Mouse (Mus musculus): ENCODE measurements at regions not wholly inside any gene's neighbourhood (a gene's known extent, or its start where the extent isn't known, plus 50 kb on each side); places are given as distances from the start of the nearest gene placed in this dataset.

- Histone ChIP-seq H3K27ac (replicated peaks; ENCODE audit: low read depth, low read length) (no peak overlapping the region), H3K4me2 (ENCODE audit: low read depth, severe bottlenecking) (no peak overlapping the region), H3K27me3 (ENCODE audit: control insufficient read depth, insufficient read depth, low read length) (no peaks in the 10 kb centered on the region), H3K9me3 (ENCODE audit: control insufficient read depth, low read length) (no peaks in the 10 kb centered on the region), H3K4me3 (ENCODE audit: low read depth, low read length) (no peak overlapping the region), H3K36me3 (ENCODE audit: control insufficient read depth, insufficient read depth, low read length) (no peaks in the 10 kb centered on the region), H3K9ac (ENCODE audit: low read length) (no peak overlapping the region), H3K4me1 (ENCODE audit: control insufficient read depth, insufficient read depth, low read length) (no peaks in the 10 kb centered on the region)
- no peak for DNase-seq (ENCODE audit: low spot score)
- WGBS = 86% methylated on average over 4 of the region's 4 CpGs
- ATAC-seq (ENCODE audit: insufficient number of reproducible peaks, low FRiP score, low TSS enrichment, low read depth) = no peak
Measured at GRCm38 (mm10) chr9:30283771-30284148, 143.1 kb upstream of the Snx19 start.

GRCm38 (mm10) chr9:30284562-30285323 is 142.2 kb upstream of the Snx19 start:
- H3K4me2 ChIP-seq (ENCODE audit: low read depth, severe bottlenecking) = no peak overlapping the region
- H3K4me1 ChIP-seq (ENCODE audit: control insufficient read depth, insufficient read depth, low read length) = no peaks in the 10 kb centered on the region
- no peak overlapping the region for H3K9ac ChIP-seq (ENCODE audit: low read length)
- DNase-seq (ENCODE audit: low spot score) = no peak
- no peak overlapping the region for H3K27ac ChIP-seq (replicated peaks; ENCODE audit: low read depth, low read length)
- H3K36me3 ChIP-seq (ENCODE audit: control insufficient read depth, insufficient read depth, low read length) = no peaks in the 10 kb centered on the region
- 23% methylated on average over 16 of the region's 16 CpGs for WGBS
- H3K4me3 ChIP-seq (ENCODE audit: low read depth, low read length) = no peak overlapping the region
- H3K27me3 ChIP-seq (ENCODE audit: control insufficient read depth, insufficient read depth, low read length) = no peaks in the 10 kb centered on the region
- ATAC-seq (ENCODE audit: insufficient number of reproducible peaks, low FRiP score, low TSS enrichment, low read depth) = no peak
- H3K9me3 ChIP-seq (ENCODE audit: control insufficient read depth, low read length) = no peaks in the 10 kb centered on the region

GRCm38 (mm10) chr9:30285324-30285599 is 141.6 kb upstream of the Snx19 start:
- Histone ChIP-seq H3K27me3 (ENCODE audit: control insufficient read depth, insufficient read depth, low read length) (no peaks in the 10 kb centered on the region), H3K4me1 (ENCODE audit: control insufficient read depth, insufficient read depth, low read length) (no peaks in the 10 kb centered on the region), H3K27ac (replicated peaks; ENCODE audit: low read depth, low read length) (no peak overlapping the region), H3K4me2 (ENCODE audit: low read depth, severe bottlenecking) (no peak overlapping the region), H3K9ac (ENCODE audit: low read length) (no peak overlapping the region), H3K9me3 (ENCODE audit: control insufficient read depth, low read length) (no peaks in the 10 kb centered on the region), H3K36me3 (ENCODE audit: control insufficient read depth, insufficient read depth, low read length) (no peaks in the 10 kb centered on the region), H3K4me3 (ENCODE audit: low read depth, low read length) (no peak overlapping the region)
- WGBS = 79% methylated on average over 2 of the region's 2 CpGs
- ATAC-seq (ENCODE audit: insufficient number of reproducible peaks, low FRiP score, low TSS enrichment, low read depth) (no peak), DNase-seq (ENCODE audit: low spot score) (no peak)

DNA sequence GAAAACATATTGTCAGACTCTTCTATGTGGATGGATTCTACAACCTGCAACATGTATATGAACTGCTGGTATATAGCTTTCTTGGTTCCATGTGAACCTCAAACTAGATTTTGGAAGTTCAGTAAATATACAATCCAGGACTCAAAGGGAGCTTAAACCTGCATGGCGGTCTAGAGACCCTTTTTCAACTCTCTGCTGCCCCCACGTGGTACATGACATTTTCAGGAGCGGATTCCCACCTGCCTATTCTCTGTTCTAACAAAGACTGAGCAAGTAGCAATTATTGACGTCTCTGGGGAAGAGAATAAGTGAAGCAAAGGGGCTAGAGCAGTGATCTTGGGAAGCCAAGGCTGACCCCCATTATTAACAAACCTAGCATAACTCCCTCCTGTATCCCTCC is 127.1 kb upstream of the Snx19 start:
- H3K36me3 ChIP-seq (ENCODE audit: control insufficient read depth, insufficient read depth, low read length) = no peaks in the 10 kb centered on the region
- no peak for ATAC-seq (ENCODE audit: insufficient number of reproducible peaks, low FRiP score, low TSS enrichment, low read depth)
- no peak overlapping the region for H3K27ac ChIP-seq (replicated peaks; ENCODE audit: low read depth, low read length)
- WGBS = 10% methylated on average over 4 of the region's 4 CpGs
- H3K4me3 ChIP-seq (ENCODE audit: low read depth, low read length) = no peak overlapping the region
- no peak overlapping the region for H3K9ac ChIP-seq (ENCODE audit: low read length)
- H3K9me3 ChIP-seq (ENCODE audit: control insufficient read depth, low read length) = no peaks in the 10 kb centered on the region
- no peak overlapping the region for H3K4me2 ChIP-seq (ENCODE audit: low read depth, severe bottlenecking)
- no peaks in the 10 kb centered on the region for H3K27me3 ChIP-seq (ENCODE audit: control insufficient read depth, insufficient read depth, low read length)
- DNase-seq (ENCODE audit: low spot score) = peak; percentile 84
- H3K4me1 ChIP-seq (ENCODE audit: control insufficient read depth, insufficient read depth, low read length) = no peaks in the 10 kb centered on the region

- Histone ChIP-seq H3K27me3 (ENCODE audit: control insufficient read depth, insufficient read depth, low read length) (no peaks in the 10 kb centered on the region), H3K4me2 (ENCODE audit: low read depth, severe bottlenecking) (no peak overlapping the region), H3K4me3 (ENCODE audit: low read depth, low read length) (no peak overlapping the region), H3K9ac (ENCODE audit: low read length) (no peak overlapping the region), H3K9me3 (ENCODE audit: control insufficient read depth, low read length) (no peaks in the 10 kb centered on the region), H3K27ac (replicated peaks; ENCODE audit: low read depth, low read length) (no peak overlapping the region), H3K36me3 (ENCODE audit: control insufficient read depth, insufficient read depth, low read length) (no peaks in the 10 kb centered on the region), H3K4me1 (ENCODE audit: control insufficient read depth, insufficient read depth, low read length) (no peaks in the 10 kb centered on the region)
- ATAC-seq (ENCODE audit: insufficient number of reproducible peaks, low FRiP score, low TSS enrichment, low read depth) = no peak
- WGBS = 26% methylated on average over 2 of the region's 2 CpGs
- DNase-seq (ENCODE audit: low spot score) = no peak
Measured at GRCm38 (mm10) chr9:30308281-30308680, 118.6 kb upstream of the Snx19 start.

DNA sequence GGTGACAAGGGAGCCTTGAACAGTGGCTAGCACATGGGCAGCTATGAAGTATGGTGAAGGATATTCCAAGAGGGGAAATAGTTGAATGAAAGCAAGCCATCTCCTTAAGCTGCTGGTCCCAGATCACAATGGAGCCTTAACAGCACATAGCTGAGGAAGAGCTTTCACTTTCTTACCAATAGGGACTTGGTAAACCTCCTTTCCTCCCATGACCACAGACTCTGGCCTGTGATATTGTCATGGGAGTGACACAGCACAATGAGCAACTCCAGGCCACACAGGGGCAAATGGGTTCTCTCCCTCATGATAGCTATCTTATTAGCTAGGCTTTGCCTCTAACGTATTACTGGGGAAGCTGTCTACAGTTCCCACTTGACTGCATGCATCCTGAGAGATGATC is 113.5 kb upstream of the Snx19 start:
- ATAC-seq (ENCODE audit: insufficient number of reproducible peaks, low FRiP score, low TSS enrichment, low read depth) = no peak

DNA sequence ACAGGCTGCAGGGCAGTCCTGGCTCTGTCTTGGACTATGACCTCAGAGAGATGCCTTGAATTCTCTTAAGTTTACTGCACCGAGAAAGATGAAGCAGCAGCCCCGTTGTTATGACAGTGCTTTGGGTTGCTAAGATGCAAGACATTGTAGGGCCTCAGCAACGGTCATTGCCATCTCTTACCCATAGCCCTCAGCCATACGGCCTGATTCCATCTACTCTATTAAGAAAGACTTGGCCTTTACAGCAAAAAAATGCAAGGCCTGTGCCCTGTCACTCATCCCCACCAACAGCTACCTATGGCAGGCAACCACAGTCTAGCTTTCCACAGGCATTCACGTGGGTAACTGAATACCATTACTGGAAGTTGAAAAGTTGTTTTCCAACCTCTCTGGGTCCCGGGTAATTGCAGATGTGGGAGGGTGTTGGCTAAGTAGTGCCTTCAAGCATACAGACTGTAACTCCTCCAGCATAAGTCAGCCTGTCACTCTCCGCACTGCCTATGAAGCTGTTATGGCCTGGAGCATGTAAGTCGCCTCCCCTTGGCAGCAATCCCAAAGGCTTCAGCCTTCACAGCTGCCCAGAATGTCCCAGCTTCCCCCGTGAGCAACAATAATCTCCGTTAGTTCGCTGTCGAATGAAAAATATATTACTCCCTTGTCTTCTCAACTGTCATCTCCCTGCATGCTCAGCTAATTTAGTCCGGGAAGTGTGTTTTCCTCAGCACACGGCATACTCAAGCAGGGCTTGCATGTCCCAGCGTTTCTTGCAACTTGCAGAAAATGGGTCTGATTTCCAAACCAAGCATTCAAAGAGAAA is 112.3 kb upstream of the Snx19 start:
- no peaks in the 10 kb centered on the region for H3K36me3 ChIP-seq (ENCODE audit: control insufficient read depth, insufficient read depth, low read length)
- ATAC-seq (ENCODE audit: insufficient number of reproducible peaks, low FRiP score, low TSS enrichment, low read depth) = peak; percentile 17; the same call in 1 of the 2 replicates
- 75% methylated on average over 15 of the region's 15 CpGs for WGBS
- no peaks in the 10 kb centered on the region for H3K4me1 ChIP-seq (ENCODE audit: control insufficient read depth, insufficient read depth, low read length)
- no peak overlapping the region for H3K4me3 ChIP-seq (ENCODE audit: low read depth, low read length)
- peak; percentile 23 for DNase-seq (ENCODE audit: low spot score)
- no peak overlapping the region for H3K4me2 ChIP-seq (ENCODE audit: low read depth, severe bottlenecking)
- no peak overlapping the region for H3K9ac ChIP-seq (ENCODE audit: low read length)
- no peaks in the 10 kb centered on the region for H3K9me3 ChIP-seq (ENCODE audit: control insufficient read depth, low read length)
- H3K27me3 ChIP-seq (ENCODE audit: control insufficient read depth, insufficient read depth, low read length) = no peaks in the 10 kb centered on the region
- no peak overlapping the region for H3K27ac ChIP-seq (replicated peaks; ENCODE audit: low read depth, low read length)

More for the DNA sequence above, 113.5 kb upstream of the Snx19 start:
- no peaks in the 10 kb centered on the region for H3K9me3 ChIP-seq (ENCODE audit: control insufficient read depth, low read length)
- 100% methylated on average over 1 of the region's 1 CpGs for WGBS
- no peak for DNase-seq (ENCODE audit: low spot score)
- H3K9ac ChIP-seq (ENCODE audit: low read length) = no peak overlapping the region
- no peaks in the 10 kb centered on the region for H3K27me3 ChIP-seq (ENCODE audit: control insufficient read depth, insufficient read depth, low read length)
- no peak overlapping the region for H3K4me3 ChIP-seq (ENCODE audit: low read depth, low read length)
- no peak overlapping the region for H3K4me2 ChIP-seq (ENCODE audit: low read depth, severe bottlenecking)
- H3K36me3 ChIP-seq (ENCODE audit: control insufficient read depth, insufficient read depth, low read length) = no peaks in the 10 kb centered on the region
- H3K27ac ChIP-seq (replicated peaks; ENCODE audit: low read depth, low read length) = no peak overlapping the region
- no peaks in the 10 kb centered on the region for H3K4me1 ChIP-seq (ENCODE audit: control insufficient read depth, insufficient read depth, low read length)

DNA sequence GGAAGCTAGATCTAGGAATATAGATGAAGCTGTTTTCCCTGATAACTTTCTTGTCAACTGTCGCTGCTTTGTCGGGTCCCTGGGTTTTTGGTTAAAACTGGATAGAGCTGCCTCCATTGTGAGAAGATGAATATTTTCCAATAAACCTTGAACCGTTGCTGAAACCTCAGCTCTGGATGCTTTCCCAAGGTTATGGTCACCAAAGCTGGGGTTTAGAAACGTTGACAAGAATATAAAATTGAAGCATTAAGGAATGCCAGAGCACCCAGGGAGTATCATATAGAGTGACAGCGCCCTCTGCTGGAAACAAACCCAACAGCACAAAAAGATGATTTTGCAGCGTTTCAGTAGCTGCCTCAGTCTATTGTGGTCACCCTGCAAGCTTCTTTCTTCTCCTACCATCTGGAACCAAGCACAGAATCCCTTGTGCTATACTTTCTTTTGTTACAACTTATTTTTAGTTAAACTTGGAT is 111.7 kb upstream of the Snx19 start:
- H3K27ac ChIP-seq (replicated peaks; ENCODE audit: low read depth, low read length) = no peak overlapping the region

More for the DNA sequence above, 111.7 kb upstream of the Snx19 start:
- ATAC-seq (ENCODE audit: insufficient number of reproducible peaks, low FRiP score, low TSS enrichment, low read depth) = no peak
- no peak overlapping the region for H3K4me2 ChIP-seq (ENCODE audit: low read depth, severe bottlenecking)
- H3K9me3 ChIP-seq (ENCODE audit: control insufficient read depth, low read length) = no peaks in the 10 kb centered on the region
- H3K4me1 ChIP-seq (ENCODE audit: control insufficient read depth, insufficient read depth, low read length) = no peaks in the 10 kb centered on the region
- H3K27me3 ChIP-seq (ENCODE audit: control insufficient read depth, insufficient read depth, low read length) = no peaks in the 10 kb centered on the region
- 47% methylated on average over 6 of the region's 6 CpGs for WGBS
- peak; percentile 62 for DNase-seq (ENCODE audit: low spot score)
- no peaks in the 10 kb centered on the region for H3K36me3 ChIP-seq (ENCODE audit: control insufficient read depth, insufficient read depth, low read length)
- H3K9ac ChIP-seq (ENCODE audit: low read length) = no peak overlapping the region
- no peak overlapping the region for H3K4me3 ChIP-seq (ENCODE audit: low read depth, low read length)

Measured in limb, embryonic 11.5 days (tissue).